Mouse (Mus musculus): ENCODE data around the gene Iqcg.
"Not testable (repeated sequence)": the region's sequence is repeated elsewhere in the genome, so short reads cannot be mapped to it uniquely, and the experiment has no call there.

Iqcg gene

DNA sequence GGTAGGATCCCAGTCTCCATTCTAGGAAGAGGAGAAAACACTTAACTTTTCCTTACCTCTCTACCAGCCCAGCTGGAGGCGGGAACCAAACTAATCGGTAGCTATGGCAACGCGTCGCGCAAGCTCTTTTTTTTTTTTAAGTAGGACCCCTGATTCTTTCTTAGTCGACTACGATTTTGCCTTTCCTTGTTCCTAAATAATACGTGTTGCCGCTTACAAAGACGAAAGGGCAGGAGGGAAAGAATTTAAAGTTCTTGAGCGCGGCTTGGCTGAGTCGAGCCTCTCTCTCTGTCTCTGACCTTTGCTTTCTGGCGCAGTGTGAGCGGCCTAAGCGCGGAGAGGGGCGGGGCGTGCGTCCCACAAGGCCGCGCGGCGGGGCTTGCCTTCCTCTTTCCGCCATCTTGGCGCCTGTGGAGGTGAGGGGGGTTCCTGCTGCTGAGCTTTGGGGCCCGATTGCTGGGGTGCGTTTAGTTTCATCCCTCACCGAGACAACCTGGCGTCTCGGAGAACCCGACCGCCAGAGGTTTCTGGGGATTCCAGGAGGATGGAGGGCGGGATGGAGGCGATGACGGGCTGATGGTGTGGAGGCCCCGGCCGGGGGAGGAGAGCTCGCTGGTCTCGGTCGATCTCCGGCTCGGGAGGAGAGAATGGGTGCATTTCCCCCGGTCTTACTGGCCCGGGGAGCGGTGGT, at the start of gene Iqcg, which contains the start of gene Rpl35a:
Gene Iqcg, minus strand, starts transcription at position 124 of the 691 bp plus-strand sequence.
Gene Rpl35a, plus strand, starts transcription at position 359 of the 691 bp plus-strand sequence.
- peak; percentile 97 for DNase-seq (ENCODE audit: inconsistent ontology term)

- DNase-seq (ENCODE audit: inconsistent ontology term) = peak; percentile 74
Observed at GRCm38 (mm10) chr16:33085666-33086065, 29.6 kb upstream of the Iqcg start.

DNA sequence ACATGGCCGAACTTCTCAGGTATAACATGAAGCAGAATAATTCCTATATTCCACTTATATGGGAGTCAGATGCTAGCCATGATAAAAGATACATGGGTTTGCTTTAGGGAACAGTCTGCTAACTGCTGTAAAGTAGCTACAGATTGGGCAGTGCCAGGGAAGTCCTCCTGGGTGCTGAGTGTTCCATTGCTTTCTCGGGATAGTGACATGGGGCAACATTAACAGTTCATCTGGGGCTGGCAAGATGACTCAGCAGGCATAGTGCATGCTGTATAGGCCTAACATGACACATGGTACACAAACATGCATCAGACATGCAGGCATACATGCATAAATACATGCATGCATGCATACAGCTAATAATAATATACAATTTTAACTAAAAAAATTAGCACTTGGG, 28.0 kb upstream of the Iqcg start:
- DNase-seq (ENCODE audit: inconsistent ontology term) = no peak

DNA sequence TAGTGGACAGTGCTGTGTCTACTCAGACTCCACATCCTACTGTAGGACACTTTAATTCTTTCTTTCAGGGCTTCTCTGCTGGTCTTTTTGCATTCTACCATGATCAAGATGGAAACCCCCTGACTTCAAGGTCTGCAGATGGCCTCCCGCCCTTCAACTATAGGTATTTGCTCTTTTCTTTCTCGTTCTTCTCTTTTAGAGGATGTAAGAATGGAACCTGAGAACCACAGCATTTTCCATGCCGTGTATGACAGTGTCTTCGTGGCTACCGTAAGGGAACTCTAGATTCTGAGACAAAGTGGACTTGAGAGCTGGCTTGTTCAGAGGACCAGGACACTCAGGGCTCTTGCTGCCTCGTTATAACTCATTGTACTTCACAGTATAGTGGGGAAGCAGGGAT, 26.9 kb upstream of the Iqcg start:
- DNase-seq (ENCODE audit: inconsistent ontology term) = no peak

GRCm38 (mm10) chr16:33080063-33080462, 24.0 kb upstream of the Iqcg start:
- DNase-seq (ENCODE audit: inconsistent ontology term) = no peak

- no peak for DNase-seq (ENCODE audit: inconsistent ontology term)
Observed at GRCm38 (mm10) chr16:33077069-33077627, 21.1 kb upstream of the Iqcg start.

DNA sequence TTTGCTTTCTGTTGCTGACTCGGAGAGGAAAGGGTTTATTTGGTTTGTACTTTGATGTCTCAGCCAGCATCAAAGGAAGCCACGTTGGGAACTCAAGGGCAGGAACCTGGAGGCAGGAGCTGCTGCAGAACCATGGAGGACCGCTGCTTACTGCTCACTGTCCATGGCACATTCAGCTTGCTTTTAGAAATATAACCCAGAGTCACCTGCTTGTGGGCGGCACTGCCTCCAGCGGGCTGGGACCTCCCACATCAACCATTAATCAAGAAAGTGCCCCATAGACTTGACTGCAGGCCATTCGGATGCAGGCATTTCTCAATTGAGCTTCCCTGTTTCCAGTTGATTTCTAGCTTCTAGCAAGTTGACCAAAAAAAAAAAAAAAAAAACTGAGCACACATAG, 20.1 kb upstream of the Iqcg start:
- no peak for DNase-seq (ENCODE audit: inconsistent ontology term)

GRCm38 (mm10) chr16:33074967-33075366, 18.9 kb upstream of the Iqcg start:
- no peak for DNase-seq (ENCODE audit: inconsistent ontology term)

GRCm38 (mm10) chr16:33072871-33073557, 17.0 kb upstream of the Iqcg start:
- no peak for DNase-seq (ENCODE audit: inconsistent ontology term)

DNA sequence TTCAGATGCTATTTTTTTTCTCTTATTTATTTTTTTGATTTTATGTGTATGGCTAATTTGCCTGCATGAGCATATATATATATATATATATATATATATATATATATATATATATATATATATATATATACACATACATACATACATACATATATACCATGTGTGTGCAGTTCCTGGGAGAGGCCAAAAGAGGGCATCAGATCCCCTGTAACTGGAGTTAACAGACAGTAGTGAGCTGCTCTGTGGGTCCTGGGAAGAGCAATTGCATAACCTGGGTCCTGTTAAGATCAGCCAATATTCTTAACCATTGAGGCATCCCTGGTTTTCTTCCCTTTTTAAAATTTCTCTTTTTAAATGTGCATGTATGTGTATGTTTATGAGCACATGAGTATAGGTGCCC, 14.9 kb upstream of the Iqcg start:
- no peak for DNase-seq (ENCODE audit: inconsistent ontology term)

DNA sequence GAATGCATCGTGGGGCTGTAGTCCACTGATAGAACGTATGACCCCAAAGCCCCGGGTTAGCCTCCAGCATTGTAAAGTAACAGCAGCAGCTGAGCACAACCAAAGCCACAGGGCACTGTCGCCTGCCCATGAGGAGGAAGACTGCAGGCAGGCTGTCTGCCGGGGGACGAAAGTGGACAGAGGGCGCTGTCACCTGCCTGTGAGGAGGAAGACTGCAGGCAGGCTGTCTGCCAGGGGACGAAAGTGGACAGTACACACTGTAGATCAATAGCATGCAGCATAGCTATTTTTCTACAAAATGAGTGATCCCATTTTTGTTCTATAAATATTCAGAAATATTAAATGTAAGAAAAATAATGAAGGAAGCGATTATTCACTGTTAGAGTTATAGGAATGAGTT, 8.6 kb upstream of the Iqcg start:
- no peak for DNase-seq (ENCODE audit: inconsistent ontology term)

- no peak for DNase-seq (ENCODE audit: inconsistent ontology term)
Observed at GRCm38 (mm10) chr16:33063267-33063666, 7.2 kb upstream of the Iqcg start.

DNA sequence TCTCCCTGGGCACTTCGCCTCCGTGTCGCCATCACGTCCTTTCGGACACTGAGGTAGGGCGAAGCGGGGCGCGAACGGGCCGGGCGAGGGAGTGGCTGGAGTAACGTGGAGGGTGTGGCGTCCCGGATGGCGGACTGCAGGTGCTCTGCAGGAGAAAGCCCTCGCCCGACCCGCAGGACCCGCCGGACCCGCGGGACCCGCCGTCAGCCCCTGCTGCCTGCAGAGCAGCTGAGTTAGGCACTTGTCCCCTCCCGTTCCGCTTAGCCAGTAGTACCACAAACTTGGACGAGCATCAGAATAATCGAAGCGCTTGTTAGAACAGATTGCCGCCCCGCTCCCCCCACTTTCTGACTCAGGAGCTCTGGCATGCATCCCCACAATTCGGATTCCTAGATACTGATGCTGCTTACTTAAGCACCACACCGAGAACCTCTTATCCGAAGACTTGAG, 6.7 kb upstream of the Iqcg start:
- peak; percentile 92 for DNase-seq (ENCODE audit: inconsistent ontology term)

GRCm38 (mm10) chr16:33062024-33062681, 6.1 kb upstream of the Iqcg start, which contains the start of gene Lmln:
Gene Lmln (plus strand): TSS chr16:33062521.
- peak; percentile 98 for DNase-seq (ENCODE audit: inconsistent ontology term)

- DNase-seq (ENCODE audit: inconsistent ontology term) = no peak
Observed at GRCm38 (mm10) chr16:33061400-33061799, 5.4 kb upstream of the Iqcg start.

DNA sequence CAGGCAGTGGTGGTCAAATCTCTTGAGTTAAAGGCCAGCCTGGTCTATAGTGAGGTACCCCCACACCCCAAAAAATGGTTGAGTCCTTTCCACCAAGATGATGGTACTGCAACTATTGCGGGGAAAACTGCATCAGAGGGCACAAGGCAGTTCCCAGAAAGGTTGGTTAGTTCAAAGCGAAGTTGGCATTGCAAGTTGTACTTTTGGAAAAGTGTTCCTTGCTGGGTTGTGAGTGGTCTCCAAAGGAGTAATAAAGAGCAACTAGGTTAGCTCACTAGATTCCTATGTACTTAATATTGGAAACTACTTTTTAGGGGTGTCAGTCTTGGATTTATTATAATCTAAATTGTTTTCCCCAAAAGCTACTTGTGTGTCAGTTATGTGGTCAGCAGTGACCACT, 4.9 kb upstream of the Iqcg start:
- no peak for DNase-seq (ENCODE audit: inconsistent ontology term)

DNA sequence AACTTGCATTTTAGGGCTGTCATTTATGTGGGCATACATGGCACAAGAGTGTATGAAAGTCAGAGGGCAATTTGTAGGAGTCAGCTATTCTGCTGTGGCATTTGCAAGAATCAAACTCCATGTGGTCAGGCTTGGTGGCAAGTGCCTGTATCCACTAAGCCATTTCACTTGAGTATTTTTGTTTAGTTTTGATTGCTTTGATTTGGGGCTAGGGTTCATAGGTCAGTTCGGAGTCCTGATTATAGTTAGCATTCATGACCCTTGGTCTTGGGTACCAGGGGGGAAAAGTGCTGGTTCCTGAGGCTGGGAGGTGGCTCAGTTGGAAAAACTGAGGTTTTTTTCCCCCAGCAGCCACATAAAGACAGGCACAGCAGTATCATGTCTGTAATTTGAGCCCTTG, 3.5 kb upstream of the Iqcg start:
- no peak for DNase-seq (ENCODE audit: inconsistent ontology term)

DNA sequence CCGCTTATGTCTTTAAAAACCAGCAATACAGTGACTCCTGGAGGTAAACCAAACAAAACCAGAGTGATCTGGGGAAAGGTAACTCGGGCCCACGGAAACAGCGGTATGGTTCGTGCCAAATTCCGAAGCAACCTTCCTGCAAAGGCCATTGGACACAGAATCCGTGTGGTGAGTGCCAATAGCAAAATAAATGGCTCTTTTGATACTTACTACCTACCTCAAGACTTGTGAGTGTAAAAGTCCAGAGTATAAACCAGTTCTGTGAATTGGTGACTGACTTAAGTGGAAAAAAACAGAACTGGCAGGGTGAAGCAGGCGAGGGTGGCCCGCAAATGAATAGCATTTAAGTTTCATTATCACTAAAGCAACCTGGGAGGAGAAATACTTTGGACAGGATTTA, 2.6 kb upstream of the Iqcg start:
- DNase-seq (ENCODE audit: inconsistent ontology term) = not testable (repeated sequence)

DNA sequence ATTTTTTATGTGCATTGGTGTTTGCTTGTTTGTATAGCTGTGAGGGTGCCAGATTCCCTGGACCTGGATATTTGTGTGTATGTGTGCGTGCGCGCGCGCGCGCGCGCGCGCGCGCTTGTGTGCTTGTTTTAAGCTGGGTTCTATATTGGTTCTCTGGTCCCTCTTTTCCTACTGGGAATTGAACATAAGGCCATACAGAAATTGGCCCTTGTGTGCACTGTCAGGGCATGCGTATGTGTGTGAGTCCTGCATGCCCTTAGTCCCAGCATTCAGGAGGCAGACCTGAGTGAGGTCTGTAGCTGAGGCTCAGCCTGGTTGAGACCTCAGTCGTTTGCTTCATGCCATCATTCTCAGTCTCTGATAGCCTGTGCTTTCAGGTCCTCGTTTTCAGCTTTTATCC, 2.0 kb upstream of the Iqcg start:
- no peak for DNase-seq (ENCODE audit: inconsistent ontology term)

GRCm38 (mm10) chr16:33056786-33057185, 768 bp upstream of the Iqcg start:
- DNase-seq (ENCODE audit: inconsistent ontology term) = no peak

- DNase-seq (ENCODE audit: inconsistent ontology term) = no peak
Observed at GRCm38 (mm10) chr16:33055655-33056054, 363 bp downstream of the Iqcg start.

- not testable (repeated sequence) for DNase-seq (ENCODE audit: inconsistent ontology term)
Observed at GRCm38 (mm10) chr16:33054927-33055326, 1.1 kb downstream of the Iqcg start.
